Mouse (Mus musculus) naive thymus-derived CD4-positive, alpha-beta T cell, adult 2 months (primary cell): ENCODE data around the gene Vps13d.

Experiments
- DNase-seq: peaks from one replicate; pipeline ENCODE4 v3.0.0-alpha.2; 2011; ENCODE audit warnings: low read depth

The Vps13d gene

GRCm38 (mm10) chr4:144939847-144940411 is 254.9 kb downstream of the Vps13d start:
- DNase-seq = no peak

GRCm38 (mm10) chr4:144936563-144937154 is 258.1 kb downstream of the Vps13d start:
- DNase-seq = no peak

- no peak for DNase-seq
Measured at GRCm38 (mm10) chr4:144934501-144934900, 260.3 kb downstream of the Vps13d start.

GRCm38 (mm10) chr4:144931167-144931566 is 263.6 kb downstream of the Vps13d start:
- DNase-seq = no peak

- no peak for DNase-seq
Measured at GRCm38 (mm10) chr4:144930366-144930765, 264.4 kb downstream of the Vps13d start.

DNA sequence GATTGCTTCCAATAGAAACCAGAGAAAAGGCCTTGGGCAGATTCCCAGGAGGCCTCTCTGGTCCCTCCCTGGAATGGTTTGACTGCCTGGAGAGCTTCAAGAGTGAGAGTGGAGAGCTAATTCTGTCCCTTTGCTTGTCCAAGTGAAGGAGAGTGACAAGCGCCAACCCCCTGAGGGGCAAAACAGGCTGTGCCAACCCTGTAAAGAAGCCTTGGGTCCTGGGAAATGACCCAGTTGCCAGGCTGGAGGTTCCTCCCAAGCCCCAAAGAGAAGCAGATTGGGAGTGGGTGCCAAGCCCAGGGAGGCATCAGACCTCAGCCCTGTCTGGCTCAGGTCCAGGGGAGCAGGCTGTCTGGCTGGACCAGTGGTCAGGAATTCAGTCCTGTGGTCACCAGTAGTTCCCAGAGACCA is 265.0 kb downstream of the Vps13d start:
- no peak for DNase-seq

- no peak for DNase-seq
Measured at GRCm38 (mm10) chr4:144928693-144929436, 265.9 kb downstream of the Vps13d start.
